Mouse (Mus musculus): ENCODE results near the gene Mylip. TPM values are rescaled to one million over a fixed set of nuclear protein-coding genes. Genes with fewer than 3 reads are reported as not detected.

Mylip gene
- polyA plus RNA-seq, 1 experiment from 2014 or later = 33.1 TPM

DNA sequence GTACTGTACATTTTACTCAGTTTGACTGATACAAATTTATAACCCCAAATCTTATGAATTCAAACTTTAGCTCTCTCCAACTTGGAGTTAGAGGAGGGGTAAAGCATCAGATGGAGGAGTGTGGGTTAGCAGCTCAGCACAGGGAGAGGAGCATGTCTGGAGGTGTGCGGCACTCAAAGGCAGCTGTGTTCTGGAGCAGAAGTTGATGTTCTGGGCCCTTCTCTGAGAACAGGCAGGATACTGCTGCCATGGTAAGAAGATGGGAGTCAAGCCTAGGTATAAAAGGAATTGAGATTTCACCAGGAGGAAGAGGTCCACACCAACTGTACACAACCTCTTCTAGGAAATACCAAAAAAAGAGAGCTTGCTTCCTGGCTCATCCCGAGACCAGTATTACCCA is 17.1 kb upstream of the Mylip start:
- H3K9me3 ChIP-seq = no peaks in the 10 kb centered on the region
- H3K4me1 ChIP-seq = peaks cover 6% of the 10 kb centered on the region
- no peaks in the 10 kb centered on the region for H3K36me3 ChIP-seq
- no peak overlapping the region for H3K9ac ChIP-seq
- no peak overlapping the region for H3K4me2 ChIP-seq (replicated peaks)
- no peak overlapping the region for H3K27ac ChIP-seq
- WGBS = 93% methylated on average over 2 of the region's 2 CpGs
- no peak overlapping the region for H3K4me3 ChIP-seq
- H3K27me3 ChIP-seq = no peaks in the 10 kb centered on the region; the same call in 1 of the 2 replicates
- ATAC-seq (ENCODE audit: insufficient number of reproducible peaks, insufficient read depth, low FRiP score, low TSS enrichment) = no peak

GRCm38 (mm10) chr13:45374846-45375245 is 14.7 kb upstream of the Mylip start:
- ATAC-seq (ENCODE audit: insufficient number of reproducible peaks, insufficient read depth, low FRiP score, low TSS enrichment) = no peak
- H3K9me3 ChIP-seq = no peaks in the 10 kb centered on the region
- no peaks in the 10 kb centered on the region for H3K36me3 ChIP-seq
- H3K27ac ChIP-seq = no peak overlapping the region
- no peak overlapping the region for H3K9ac ChIP-seq
- H3K4me1 ChIP-seq = peaks cover 6% of the 10 kb centered on the region
- WGBS = 23% methylated on average over 6 of the region's 6 CpGs
- H3K4me2 ChIP-seq (replicated peaks) = no peak overlapping the region
- no peak overlapping the region for H3K4me3 ChIP-seq
- H3K27me3 ChIP-seq = no peaks in the 10 kb centered on the region; the same call in 1 of the 2 replicates

GRCm38 (mm10) chr13:45382208-45382607 is 7.3 kb upstream of the Mylip start:
- Histone ChIP-seq H3K27me3 (no peaks in the 10 kb centered on the region), H3K9me3 (no peaks in the 10 kb centered on the region), H3K4me2 (replicated peaks) (no peak overlapping the region), H3K4me3 (no peak overlapping the region), H3K36me3 (no peaks in the 10 kb centered on the region), H3K4me1 (no peaks in the 10 kb centered on the region), H3K9ac (no peak overlapping the region), H3K27ac (no peak overlapping the region)
- 72% methylated on average over 7 of the region's 7 CpGs for WGBS
- ATAC-seq (ENCODE audit: insufficient number of reproducible peaks, insufficient read depth, low FRiP score, low TSS enrichment) = no peak

- Histone ChIP-seq H3K27ac (no peak overlapping the region), H3K36me3 (no peaks in the 10 kb centered on the region), H3K4me3 (no peak overlapping the region), H3K9ac (no peak overlapping the region), H3K9me3 (no peaks in the 10 kb centered on the region), H3K4me1 (peaks cover 5% of the 10 kb centered on the region; the same call in 1 of the 2 replicates), H3K27me3 (no peaks in the 10 kb centered on the region), H3K4me2 (replicated peaks) (no peak overlapping the region)
- ATAC-seq (ENCODE audit: insufficient number of reproducible peaks, insufficient read depth, low FRiP score, low TSS enrichment) = no peak
- 72% methylated on average over 2 of the region's 2 CpGs for WGBS
Measured at GRCm38 (mm10) chr13:45384636-45385035, 4.9 kb upstream of the Mylip start.

GRCm38 (mm10) chr13:45385521-45385920 is 4.0 kb upstream of the Mylip start:
- 90% methylated on average over 6 of the region's 6 CpGs for WGBS
- H3K4me2 ChIP-seq (replicated peaks) = no peak overlapping the region
- H3K27me3 ChIP-seq = no peaks in the 10 kb centered on the region
- no peaks in the 10 kb centered on the region for H3K36me3 ChIP-seq
- ATAC-seq (ENCODE audit: insufficient number of reproducible peaks, insufficient read depth, low FRiP score, low TSS enrichment) = no peak
- no peak overlapping the region for H3K4me3 ChIP-seq
- H3K27ac ChIP-seq = no peak overlapping the region
- peaks cover 5% of the 10 kb centered on the region; the same call in 1 of the 2 replicates for H3K4me1 ChIP-seq
- H3K9me3 ChIP-seq = no peaks in the 10 kb centered on the region
- no peak overlapping the region for H3K9ac ChIP-seq

GRCm38 (mm10) chr13:45386253-45386652 is 3.3 kb upstream of the Mylip start:
- Histone ChIP-seq H3K4me3 (no peak overlapping the region), H3K27me3 (no peaks in the 10 kb centered on the region), H3K4me2 (replicated peaks) (no peak overlapping the region), H3K9me3 (no peaks in the 10 kb centered on the region), H3K36me3 (no peaks in the 10 kb centered on the region), H3K27ac (no peak overlapping the region), H3K9ac (no peak overlapping the region), H3K4me1 (peaks cover 10% of the 10 kb centered on the region; the same call in 1 of the 2 replicates)
- 88% methylated on average over 14 of the region's 14 CpGs for WGBS
- no peak for ATAC-seq (ENCODE audit: insufficient number of reproducible peaks, insufficient read depth, low FRiP score, low TSS enrichment)

GRCm38 (mm10) chr13:45387231-45387630 is 2.3 kb upstream of the Mylip start:
- Histone ChIP-seq H3K9me3 (no peaks in the 10 kb centered on the region), H3K36me3 (no peaks in the 10 kb centered on the region), H3K4me1 (peaks cover 11% of the 10 kb centered on the region; the same call in 1 of the 2 replicates), H3K4me2 (replicated peaks) (no peak overlapping the region), H3K9ac (no peak overlapping the region), H3K27me3 (no peaks in the 10 kb centered on the region), H3K4me3 (no peak overlapping the region), H3K27ac (no peak overlapping the region)
- no peak for ATAC-seq (ENCODE audit: insufficient number of reproducible peaks, insufficient read depth, low FRiP score, low TSS enrichment)
- 99% methylated on average over 4 of the region's 4 CpGs for WGBS

GRCm38 (mm10) chr13:45388254-45388805 is 1.2 kb upstream of the Mylip start:
- H3K4me3 ChIP-seq = no peak overlapping the region
- no peak overlapping the region for H3K9ac ChIP-seq
- H3K4me1 ChIP-seq = peaks cover 22% of the 10 kb centered on the region; the same call in 1 of the 2 replicates
- ATAC-seq (ENCODE audit: insufficient number of reproducible peaks, insufficient read depth, low FRiP score, low TSS enrichment) = no peak
- no peak overlapping the region for H3K4me2 ChIP-seq (replicated peaks)
- H3K36me3 ChIP-seq = no peaks in the 10 kb centered on the region
- 72% methylated on average over 16 of the region's 16 CpGs for WGBS
- H3K27me3 ChIP-seq = no peaks in the 10 kb centered on the region
- no peaks in the 10 kb centered on the region for H3K9me3 ChIP-seq
- H3K27ac ChIP-seq = no peak overlapping the region

- Histone ChIP-seq H3K4me2 (replicated peaks) (peak overlapping the region; percentile 76), H3K4me1 (peaks cover 25% of the 10 kb centered on the region), H3K36me3 (no peaks in the 10 kb centered on the region), H3K9ac (no peak overlapping the region), H3K4me3 (peak overlapping the region; percentile 72), H3K9me3 (no peaks in the 10 kb centered on the region), H3K27ac (no peak overlapping the region), H3K27me3 (no peaks in the 10 kb centered on the region)
- WGBS = 30% methylated on average over 4 of the region's 4 CpGs
- no peak for ATAC-seq (ENCODE audit: insufficient number of reproducible peaks, insufficient read depth, low FRiP score, low TSS enrichment)
Measured at GRCm38 (mm10) chr13:45388889-45389288, 653 bp upstream of the Mylip start.

- Histone ChIP-seq H3K36me3 (no peaks in the 10 kb centered on the region), H3K4me3 (peak overlapping the region; percentile 72), H3K4me2 (replicated peaks) (peak overlapping the region; percentile 76), H3K4me1 (peaks cover 41% of the 10 kb centered on the region), H3K9me3 (no peaks in the 10 kb centered on the region), H3K27ac (peak overlapping the region; percentile 96), H3K9ac (peak overlapping the region; percentile 90), H3K27me3 (no peaks in the 10 kb centered on the region)
- ATAC-seq (ENCODE audit: insufficient number of reproducible peaks, insufficient read depth, low FRiP score, low TSS enrichment) = no peak; the same call in 1 of the 2 replicates
- WGBS = 2% methylated on average over 25 of the region's 25 CpGs
Measured at GRCm38 (mm10) chr13:45390312-45390961, 895 bp downstream of the Mylip start.

GRCm38 (mm10) chr13:45390962-45391853 is 1.7 kb downstream of the Mylip start:
- 15% methylated on average over 19 of the region's 19 CpGs for WGBS
- Histone ChIP-seq H3K27ac (peak overlapping the region; percentile 96), H3K4me3 (peak overlapping the region; percentile 72), H3K9ac (peak overlapping the region; percentile 90), H3K27me3 (no peaks in the 10 kb centered on the region), H3K9me3 (no peaks in the 10 kb centered on the region), H3K36me3 (0 out of 2 replicates have a peak, but pooled peaks cover 3% of the 10 kb centered on the region), H3K4me2 (replicated peaks) (peak overlapping the region; percentile 76), H3K4me1 (peaks cover 49% of the 10 kb centered on the region)
- ATAC-seq (ENCODE audit: insufficient number of reproducible peaks, insufficient read depth, low FRiP score, low TSS enrichment) = peak; percentile 48; the same call in 1 of the 2 replicates
